Mouse (Mus musculus): ENCODE results near the gene Ntn3. TPM values are rescaled to one million over a fixed set of nuclear protein-coding genes. Genes with fewer than 3 reads are reported as not detected.

Ntn3 gene
- polyA plus RNA-seq, 1 experiment from 2014 or later: 7.3 TPM

DNA sequence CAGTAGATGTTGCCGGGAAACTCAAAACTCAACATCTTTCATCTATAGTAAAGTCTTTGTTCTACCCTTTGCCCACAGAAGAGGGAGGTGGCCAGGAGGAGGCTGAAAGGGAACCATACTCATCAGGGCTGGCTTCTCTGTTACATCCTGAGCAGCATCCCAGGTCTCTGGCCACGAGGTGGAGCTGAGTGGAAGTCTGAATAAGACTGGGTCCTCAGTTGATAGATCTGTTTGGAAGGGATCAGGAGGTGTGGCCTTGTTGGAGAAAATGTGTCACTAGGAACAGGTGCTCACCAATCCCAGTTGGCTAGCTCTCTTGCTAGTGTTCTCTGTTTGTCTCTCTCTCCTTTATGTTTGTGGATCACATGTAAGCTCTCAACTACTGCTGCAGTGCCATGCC, 14.0 kb downstream of the Ntn3 start:
- Histone ChIP-seq H3K27me3 (replicated peaks; ENCODE audit: low read depth, poor library complexity, severe bottlenecking) (no peaks in the 10 kb centered on the region), H3K4me1 (peaks cover 15% of the 10 kb centered on the region), H3K9me3 (no peaks in the 10 kb centered on the region), H3K4me3 (no peak overlapping the region), H3K36me3 (replicated peaks) (no peaks in the 10 kb centered on the region), H3K27ac (replicated peaks) (no peak overlapping the region)
- DNase-seq (ENCODE audit: low spot score): no peak
- 60% methylated on average over 2 of the region's 2 CpGs for WGBS

DNA sequence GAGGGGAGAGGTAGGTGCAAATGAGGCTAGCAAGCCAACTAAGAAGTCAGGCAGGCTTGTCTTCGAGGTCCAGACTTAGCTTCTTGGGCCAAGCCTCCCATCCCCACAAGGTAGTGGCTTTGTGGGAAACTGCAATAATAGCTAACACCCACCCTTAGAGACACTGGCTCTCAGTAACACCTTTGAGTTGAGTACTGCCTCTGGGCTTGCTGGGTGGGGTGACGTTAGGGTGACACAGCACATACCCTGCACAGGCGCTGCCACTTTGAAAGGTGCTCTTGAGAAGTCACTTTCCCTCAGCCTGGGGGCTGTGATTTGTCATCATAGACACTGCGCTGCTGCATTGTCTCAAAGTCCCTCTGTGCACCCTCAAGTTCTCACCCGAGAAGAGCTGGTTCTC, 15.6 kb downstream of the Ntn3 start:
- H3K36me3 ChIP-seq (replicated peaks): peaks cover 4% of the 10 kb centered on the region; the same call in 1 of the 2 replicates
- H3K9me3 ChIP-seq: no peaks in the 10 kb centered on the region
- DNase-seq (ENCODE audit: low spot score): no peak
- H3K27me3 ChIP-seq (replicated peaks; ENCODE audit: low read depth, poor library complexity, severe bottlenecking): no peaks in the 10 kb centered on the region
- H3K4me1 ChIP-seq: peaks cover 15% of the 10 kb centered on the region
- no peak overlapping the region for H3K27ac ChIP-seq (replicated peaks)
- H3K4me3 ChIP-seq: no peak overlapping the region
- WGBS: 84% methylated on average over 5 of the region's 5 CpGs

DNA sequence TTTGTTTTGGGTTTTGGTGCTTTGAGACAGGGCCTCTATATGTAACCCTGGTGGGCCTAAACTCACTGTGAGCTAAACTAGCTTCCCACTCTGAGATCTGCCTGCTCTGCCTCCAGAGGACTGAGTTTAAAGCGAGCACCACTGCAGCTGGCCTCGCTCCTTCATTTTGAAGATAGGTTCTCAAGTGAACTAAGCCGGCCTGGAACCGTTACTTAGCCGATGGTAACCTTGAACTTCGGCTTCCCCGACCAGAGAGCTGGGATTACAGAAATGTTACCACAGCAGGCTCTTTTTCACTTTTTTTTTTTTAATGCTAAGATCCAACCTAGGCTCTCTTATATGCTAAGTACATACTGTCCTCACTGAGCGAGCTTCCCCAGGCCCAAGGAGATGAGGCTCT, 16.1 kb downstream of the Ntn3 start:
- no peaks in the 10 kb centered on the region for H3K27me3 ChIP-seq (replicated peaks; ENCODE audit: low read depth, poor library complexity, severe bottlenecking)
- no peaks in the 10 kb centered on the region for H3K9me3 ChIP-seq
- peaks cover 15% of the 10 kb centered on the region for H3K4me1 ChIP-seq
- DNase-seq (ENCODE audit: low spot score): no peak
- no peak overlapping the region for H3K4me3 ChIP-seq
- H3K36me3 ChIP-seq (replicated peaks): peaks cover 9% of the 10 kb centered on the region; the same call in 1 of the 2 replicates
- 85% methylated on average over 8 of the region's 8 CpGs for WGBS
- H3K27ac ChIP-seq (replicated peaks): no peak overlapping the region

DNA sequence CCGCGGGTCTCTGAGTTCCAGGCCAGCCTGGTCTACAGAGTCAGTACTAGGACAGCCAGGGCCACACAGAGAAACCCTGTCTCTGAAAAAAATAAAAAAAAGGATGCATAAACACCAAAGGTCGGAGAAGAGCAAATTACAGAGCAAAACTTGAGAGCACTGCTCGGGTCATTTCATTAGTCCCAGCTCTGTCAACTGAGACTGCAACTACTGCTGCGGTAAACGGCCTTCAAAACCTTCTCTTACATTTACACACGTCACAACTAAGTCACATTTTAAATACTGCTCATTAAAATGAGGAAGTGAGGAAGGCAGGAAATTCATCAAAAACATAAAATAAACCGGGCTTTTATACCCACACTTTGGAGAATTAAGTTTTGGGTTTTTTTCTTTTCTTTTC, 16.5 kb downstream of the Ntn3 start:
- WGBS: 82% methylated on average over 8 of the region's 8 CpGs

DNA sequence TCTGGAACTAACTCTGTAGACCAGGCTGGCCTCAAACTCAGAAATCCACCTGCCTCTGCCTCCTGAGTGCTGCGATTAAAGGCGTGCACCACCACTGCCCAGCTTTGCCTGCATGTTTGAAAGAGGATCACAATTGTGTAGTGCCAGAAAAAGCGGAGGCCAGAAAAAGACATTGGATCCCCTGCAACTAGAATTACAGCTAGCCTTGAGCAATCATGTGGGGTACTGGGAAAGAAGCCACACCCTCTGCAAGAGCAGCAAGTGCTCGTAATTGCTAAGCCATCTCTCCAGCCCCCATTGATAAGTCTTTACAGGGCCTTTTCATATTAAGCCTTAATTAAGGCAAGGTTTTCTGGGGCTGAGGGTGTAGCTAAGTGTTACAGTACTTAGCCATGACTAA, 17.9 kb downstream of the Ntn3 start:
- H3K4me1 ChIP-seq: peaks cover 15% of the 10 kb centered on the region
- H3K9me3 ChIP-seq: no peaks in the 10 kb centered on the region
- H3K4me3 ChIP-seq: no peak overlapping the region
- 80% methylated on average over 4 of the region's 4 CpGs for WGBS
- DNase-seq (ENCODE audit: low spot score): no peak
- no peak overlapping the region for H3K27ac ChIP-seq (replicated peaks)
- H3K36me3 ChIP-seq (replicated peaks): peaks cover 9% of the 10 kb centered on the region; the same call in 1 of the 2 replicates
- H3K27me3 ChIP-seq (replicated peaks; ENCODE audit: low read depth, poor library complexity, severe bottlenecking): no peaks in the 10 kb centered on the region

More for the DNA sequence above, 16.5 kb downstream of the Ntn3 start:
- H3K4me1 ChIP-seq: peaks cover 15% of the 10 kb centered on the region
- no peak for DNase-seq (ENCODE audit: low spot score)
- H3K4me3 ChIP-seq: no peak overlapping the region
- H3K36me3 ChIP-seq (replicated peaks): peaks cover 9% of the 10 kb centered on the region; the same call in 1 of the 2 replicates
- H3K9me3 ChIP-seq: no peaks in the 10 kb centered on the region
- H3K27ac ChIP-seq (replicated peaks): no peak overlapping the region
- no peaks in the 10 kb centered on the region for H3K27me3 ChIP-seq (replicated peaks; ENCODE audit: low read depth, poor library complexity, severe bottlenecking)

DNA sequence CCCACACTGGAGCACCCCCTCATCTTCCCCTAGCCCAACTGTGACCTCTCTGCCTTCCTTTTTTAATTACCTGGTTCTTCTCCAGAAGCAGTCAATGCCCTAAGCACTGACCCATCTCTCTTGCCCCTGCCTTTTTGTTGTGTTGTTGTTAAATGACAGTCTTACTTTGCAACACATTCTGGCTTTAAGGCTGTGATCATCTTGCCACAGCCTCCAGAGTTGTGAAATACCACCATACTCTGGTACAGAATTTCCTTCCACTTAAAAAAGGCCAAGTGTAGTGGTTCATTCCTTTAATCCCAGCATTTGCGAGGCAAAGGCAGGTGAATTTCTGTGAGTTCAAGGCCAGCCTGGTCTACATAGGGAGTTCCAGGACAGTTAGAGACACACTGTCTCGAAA, 18.4 kb downstream of the Ntn3 start:
- peaks cover 11% of the 10 kb centered on the region for H3K36me3 ChIP-seq (replicated peaks)
- H3K4me3 ChIP-seq: no peak overlapping the region
- no peaks in the 10 kb centered on the region for H3K9me3 ChIP-seq
- 88% methylated on average over 2 of the region's 2 CpGs for WGBS
- peaks cover 15% of the 10 kb centered on the region for H3K4me1 ChIP-seq
- no peaks in the 10 kb centered on the region for H3K27me3 ChIP-seq (replicated peaks; ENCODE audit: low read depth, poor library complexity, severe bottlenecking)
- no peak overlapping the region for H3K27ac ChIP-seq (replicated peaks)
- DNase-seq (ENCODE audit: low spot score): no peak

DNA sequence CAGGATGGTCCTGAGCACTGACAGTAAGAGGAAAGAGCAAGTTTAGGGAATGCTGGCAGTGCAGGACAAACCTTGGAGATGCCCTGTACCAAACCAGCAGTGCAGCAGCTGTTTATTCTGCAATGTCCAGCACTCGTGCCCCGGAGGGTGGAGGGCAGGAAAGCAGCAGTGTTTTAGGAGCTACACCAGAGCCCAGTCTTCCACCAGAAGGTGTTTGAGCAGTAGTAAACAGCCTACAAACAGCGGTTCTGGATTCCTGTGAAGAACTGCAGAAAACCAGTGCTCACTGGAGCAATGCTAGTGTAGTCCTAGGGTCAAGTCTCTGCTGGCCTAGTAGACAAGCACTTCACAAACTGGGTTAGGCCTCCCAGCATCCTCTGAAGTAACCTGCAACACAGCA, 35.1 kb downstream of the Ntn3 start:
- Histone ChIP-seq H3K4me3 (no peak overlapping the region), H3K9me3 (no peaks in the 10 kb centered on the region), H3K27ac (replicated peaks) (no peak overlapping the region), H3K36me3 (replicated peaks) (no peaks in the 10 kb centered on the region), H3K4me1 (peaks cover 7% of the 10 kb centered on the region), H3K27me3 (replicated peaks; ENCODE audit: low read depth, poor library complexity, severe bottlenecking) (no peaks in the 10 kb centered on the region)
- DNase-seq (ENCODE audit: low spot score): no peak
- 78% methylated on average over 3 of the region's 3 CpGs for WGBS

DNA sequence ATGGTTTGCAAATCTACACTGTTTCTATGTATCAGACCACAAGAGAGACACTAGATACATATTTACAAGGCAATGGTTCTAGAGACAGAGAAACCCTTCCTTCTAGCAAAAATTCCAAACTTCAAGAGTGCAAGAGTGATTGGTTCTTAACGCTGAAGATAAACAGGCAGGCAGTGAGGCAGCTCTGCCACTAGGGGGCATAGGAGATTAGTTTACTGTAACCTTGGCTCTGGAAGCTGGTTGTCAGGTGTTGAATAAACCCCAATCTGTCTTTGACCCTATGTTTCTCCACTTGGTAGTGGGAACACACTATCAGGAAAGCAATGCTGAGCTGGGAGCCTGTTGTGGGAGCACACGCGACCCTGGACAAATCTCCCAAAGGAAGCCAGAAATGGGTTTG, 35.9 kb downstream of the Ntn3 start:
- peaks cover 9% of the 10 kb centered on the region for H3K4me1 ChIP-seq
- no peaks in the 10 kb centered on the region for H3K9me3 ChIP-seq
- no peak overlapping the region for H3K27ac ChIP-seq (replicated peaks)
- no peak overlapping the region for H3K4me3 ChIP-seq
- WGBS: 5% methylated on average over 3 of the region's 3 CpGs
- H3K36me3 ChIP-seq (replicated peaks): no peaks in the 10 kb centered on the region
- peak; percentile 70 for DNase-seq (ENCODE audit: low spot score)
- no peaks in the 10 kb centered on the region for H3K27me3 ChIP-seq (replicated peaks; ENCODE audit: low read depth, poor library complexity, severe bottlenecking)

DNA sequence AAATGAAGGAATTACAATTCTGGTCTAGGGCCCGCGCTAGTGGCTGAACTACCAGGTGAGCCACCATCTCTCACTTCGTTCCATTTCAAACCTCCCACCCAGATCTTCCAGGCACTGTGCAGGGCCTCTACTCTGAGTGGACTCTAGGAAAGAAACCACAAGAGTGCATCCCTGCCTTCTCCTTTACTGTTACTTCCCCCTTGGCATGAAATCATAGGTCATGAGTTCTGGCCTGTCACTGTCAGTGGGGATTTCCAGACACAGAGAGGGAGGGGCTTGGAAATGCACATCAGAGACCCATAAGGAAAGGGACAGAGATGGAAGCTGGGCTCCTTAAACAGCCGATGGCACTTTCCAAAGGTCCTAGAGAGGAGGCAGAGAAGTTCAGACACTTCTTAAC, 37.6 kb downstream of the Ntn3 start:
- Histone ChIP-seq H3K36me3 (replicated peaks) (peaks cover 13% of the 10 kb centered on the region), H3K27me3 (replicated peaks; ENCODE audit: low read depth, poor library complexity, severe bottlenecking) (no peaks in the 10 kb centered on the region), H3K4me3 (no peak overlapping the region), H3K27ac (replicated peaks) (no peak overlapping the region), H3K4me1 (peaks cover 21% of the 10 kb centered on the region), H3K9me3 (no peaks in the 10 kb centered on the region)
- WGBS: 89% methylated on average over 4 of the region's 4 CpGs
- DNase-seq (ENCODE audit: low spot score): no peak

DNA sequence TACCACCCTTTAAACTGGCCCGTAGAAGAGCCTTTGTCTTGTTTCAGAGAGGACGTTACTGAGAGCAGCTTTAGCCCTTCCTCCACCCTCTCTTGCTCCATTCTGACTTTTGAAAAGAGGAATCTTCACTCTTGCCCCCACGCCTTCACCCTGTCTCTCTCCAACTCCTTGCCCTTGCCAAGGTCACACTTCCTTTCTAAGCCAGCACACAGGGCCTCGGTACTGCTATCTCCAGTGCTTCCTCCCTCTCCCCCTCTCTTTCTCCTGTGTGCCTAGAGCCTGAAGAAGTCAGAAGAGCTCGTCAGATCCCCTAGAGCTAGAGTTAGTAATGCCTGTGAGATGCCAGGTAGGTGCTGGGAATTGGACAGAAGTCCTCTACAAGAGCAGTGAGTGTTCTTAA, 38.6 kb downstream of the Ntn3 start:
- Histone ChIP-seq H3K9me3 (no peaks in the 10 kb centered on the region), H3K36me3 (replicated peaks) (peaks cover 19% of the 10 kb centered on the region), H3K4me3 (no peak overlapping the region), H3K4me1 (peaks cover 21% of the 10 kb centered on the region), H3K27me3 (replicated peaks; ENCODE audit: low read depth, poor library complexity, severe bottlenecking) (no peaks in the 10 kb centered on the region), H3K27ac (replicated peaks) (no peak overlapping the region)
- 86% methylated on average over 5 of the region's 5 CpGs for WGBS
- DNase-seq (ENCODE audit: low spot score): no peak

DNA sequence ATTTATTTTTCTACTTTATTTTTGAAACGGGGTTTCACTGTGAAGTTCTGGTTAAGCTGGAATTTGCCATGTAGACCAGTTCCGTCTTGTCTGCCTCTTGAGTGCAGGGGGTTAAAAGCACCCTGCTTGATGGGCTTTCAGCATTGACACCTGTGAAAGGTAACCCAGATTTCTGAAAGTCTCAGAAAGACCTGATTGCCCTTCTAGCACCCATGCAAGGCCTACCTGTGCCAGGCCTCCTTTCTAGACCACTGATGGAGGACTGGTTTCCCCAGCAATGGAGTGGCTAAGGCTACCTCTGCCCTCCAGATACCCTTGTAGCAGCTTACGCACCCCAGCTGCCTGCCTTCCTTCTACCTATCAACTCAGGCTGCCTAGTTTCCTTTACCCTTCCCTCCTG, 39.2 kb downstream of the Ntn3 start:
- WGBS: 68% methylated on average over 3 of the region's 3 CpGs

DNA sequence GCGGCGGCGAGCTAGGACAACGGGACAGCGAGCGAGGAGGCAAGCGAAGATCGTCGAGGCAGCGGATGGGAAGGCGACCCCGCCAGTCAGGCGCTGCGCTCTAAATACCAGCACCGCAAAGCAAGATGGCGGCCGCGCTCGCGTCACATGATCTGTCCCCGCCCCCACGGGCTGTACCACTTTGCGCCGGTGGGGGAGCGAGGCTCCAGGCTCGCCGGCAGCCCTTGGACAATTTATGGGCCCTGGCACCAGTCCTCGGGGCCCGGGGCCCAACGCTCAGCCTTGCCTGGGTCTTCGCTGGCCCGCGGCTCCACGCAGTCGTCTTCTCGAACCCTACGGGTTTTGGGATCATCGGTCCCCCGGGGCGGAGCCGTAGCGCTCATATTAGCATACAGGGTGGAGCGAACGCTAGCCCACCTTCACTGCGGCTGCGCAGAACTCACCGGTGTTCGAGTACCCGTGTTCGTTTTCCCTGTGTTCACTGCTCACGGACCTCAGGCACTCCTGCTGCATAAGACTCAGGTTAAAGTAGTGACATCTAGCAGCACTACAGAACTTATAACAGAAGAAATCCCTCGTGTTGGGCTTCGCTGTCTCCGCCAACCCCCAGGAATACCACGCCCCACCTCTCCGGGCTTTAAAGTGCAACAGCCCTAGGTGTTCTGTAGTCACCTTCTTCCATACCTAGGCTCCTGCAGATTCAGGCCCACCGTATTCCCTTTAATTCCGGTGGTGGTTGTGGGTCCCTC, 39.8 kb downstream of the Ntn3 start, which contains the start of gene Atp6v0c:
Gene Atp6v0c, minus strand, starts transcription at position 386 of the 749 bp plus-strand sequence.
- Histone ChIP-seq H3K4me3 (peak within 1 kb of the TSS; percentile 97), H3K9me3 (no peaks in the 10 kb centered on the region), H3K27ac (replicated peaks) (peak within 1 kb of the TSS; percentile 100), H3K27me3 (replicated peaks; ENCODE audit: low read depth, poor library complexity, severe bottlenecking) (no peaks in the 10 kb centered on the region), H3K36me3 (replicated peaks) (peaks cover 32% of the 10 kb centered on the region), H3K4me1 (peaks cover 29% of the 10 kb centered on the region)
- peak; percentile 93 for DNase-seq (ENCODE audit: low spot score)
- WGBS: 1% methylated on average over 58 of the region's 58 CpGs

More for the DNA sequence above, 39.2 kb downstream of the Ntn3 start:
- H3K4me3 ChIP-seq: peak overlapping the region; percentile 97
- H3K9me3 ChIP-seq: no peaks in the 10 kb centered on the region
- DNase-seq (ENCODE audit: low spot score): no peak
- peaks cover 26% of the 10 kb centered on the region for H3K36me3 ChIP-seq (replicated peaks)
- peak overlapping the region; percentile 100 for H3K27ac ChIP-seq (replicated peaks)
- H3K4me1 ChIP-seq: peaks cover 23% of the 10 kb centered on the region
- H3K27me3 ChIP-seq (replicated peaks; ENCODE audit: low read depth, poor library complexity, severe bottlenecking): no peaks in the 10 kb centered on the region

DNA sequence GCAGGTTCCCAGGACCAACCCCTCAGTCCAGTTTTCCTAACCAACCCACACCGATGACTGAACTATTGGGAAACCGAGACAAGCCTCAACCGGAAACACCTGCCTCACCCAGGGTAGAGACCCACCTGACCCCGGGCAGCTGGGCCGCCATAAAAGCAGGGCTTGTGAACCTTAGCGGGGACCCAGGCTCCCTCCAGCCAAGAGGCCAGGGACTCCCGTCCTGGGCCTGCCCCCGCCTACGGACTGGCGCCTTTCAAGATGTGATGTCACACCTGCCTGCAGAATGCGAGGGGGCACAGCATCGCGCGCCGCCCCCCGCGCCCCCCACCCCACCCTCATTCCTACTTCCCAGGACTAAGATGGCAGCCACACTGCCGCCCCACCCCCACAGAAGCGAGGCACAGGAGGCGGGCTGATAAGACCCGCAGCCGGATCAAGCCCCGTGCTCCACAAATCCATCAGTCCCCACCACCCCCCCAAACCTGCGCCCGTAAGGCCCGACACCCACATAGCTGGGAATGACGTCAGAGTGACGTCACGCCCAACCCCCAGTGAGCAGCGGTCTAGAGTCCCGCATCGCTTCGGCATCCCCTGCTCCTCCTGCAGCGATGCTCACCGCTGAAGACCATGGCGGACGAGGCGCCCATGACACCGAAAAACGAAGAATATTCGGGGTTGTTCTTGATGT, 40.6 kb downstream of the Ntn3 start:
- H3K36me3 ChIP-seq (replicated peaks): peaks cover 33% of the 10 kb centered on the region
- peak overlapping the region; percentile 97 for H3K4me3 ChIP-seq
- under 1% methylated on average over 41 of the region's 41 CpGs for WGBS
- H3K9me3 ChIP-seq: no peaks in the 10 kb centered on the region
- peak; percentile 76 for DNase-seq (ENCODE audit: low spot score)
- peaks cover 30% of the 10 kb centered on the region for H3K4me1 ChIP-seq
- peak overlapping the region; percentile 100 for H3K27ac ChIP-seq (replicated peaks)
- H3K27me3 ChIP-seq (replicated peaks; ENCODE audit: low read depth, poor library complexity, severe bottlenecking): no peaks in the 10 kb centered on the region

Data from embryonic facial prominence, embryonic 10.5 days (tissue).